Mouse (Mus musculus) heart, postnatal 0 days (tissue): ENCODE results near the gene Marc1.

Experiments
- CTCF ChIP-seq: IDR thresholded peaks from 2 replicates; pipeline ENCODE4 v1.5.1; 2016; ENCODE audit warnings: antibody characterized with exemption, control low read depth, low read depth
- EP300 ChIP-seq: IDR thresholded peaks from 2 replicates; pipeline ENCODE4 v1.6.1; 2016; ENCODE audit warnings: antibody characterized with exemption, low read depth

DNA sequence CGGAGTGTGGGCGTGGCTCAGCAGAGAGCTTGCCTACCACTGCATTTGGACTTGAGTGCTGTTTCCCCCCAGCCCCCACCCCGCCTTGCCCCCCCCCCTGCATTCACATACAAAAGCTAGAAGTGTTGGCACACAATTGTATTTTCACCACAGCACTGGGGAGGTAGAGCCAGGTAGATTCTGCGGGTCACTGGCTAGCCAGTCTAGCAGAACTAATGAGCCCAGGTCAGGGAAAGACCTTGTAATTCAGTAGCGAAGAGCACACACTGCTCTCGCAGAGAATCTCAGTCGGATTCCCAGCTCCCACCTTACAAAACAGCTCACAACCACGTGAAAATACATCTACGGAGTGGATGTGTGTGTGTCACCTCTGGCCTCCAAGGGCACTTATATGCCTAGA lies 35.8 kb downstream of the Marc1 start:
- TF ChIP-seq CTCF (no peak), EP300 (no peak)
